Mouse (Mus musculus): ENCODE results near the gene Rabep1.
"Not testable (repeated sequence)": the region's sequence is repeated elsewhere in the genome, so short reads cannot be mapped to it uniquely, and the experiment has no call there.

Gene Rabep1

GRCm38 (mm10) chr11:70828975-70829615 lies 15.5 kb upstream of the Rabep1 start:
- in situ Hi-C loops (cut with MboI, MseI): loop anchor here (10.0 kb wide), 1 partner anchor 54 kb away; no protein-coding TSS in a partner anchor

DNA sequence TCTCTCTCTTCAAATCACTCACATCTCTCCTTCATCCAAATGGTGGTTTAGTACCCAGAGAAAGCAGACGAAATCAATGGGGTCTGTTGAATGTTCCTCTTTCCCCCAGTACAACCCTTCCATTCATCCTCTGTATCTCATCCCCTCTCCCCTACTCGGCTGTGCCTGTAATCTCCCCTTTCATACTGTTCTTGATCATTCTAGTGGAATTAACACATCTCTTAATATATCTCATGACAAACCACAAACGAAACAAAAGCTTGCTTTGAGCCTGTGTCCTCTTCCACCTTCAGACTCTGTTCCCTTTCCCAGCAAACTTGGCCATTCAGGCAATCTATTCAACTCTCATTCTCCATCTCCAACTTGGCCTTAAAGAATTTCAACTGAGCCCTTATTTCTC lies 13.4 kb upstream of the Rabep1 start:
- in situ Hi-C loops (cut with MboI, MseI): no loop called here

DNA sequence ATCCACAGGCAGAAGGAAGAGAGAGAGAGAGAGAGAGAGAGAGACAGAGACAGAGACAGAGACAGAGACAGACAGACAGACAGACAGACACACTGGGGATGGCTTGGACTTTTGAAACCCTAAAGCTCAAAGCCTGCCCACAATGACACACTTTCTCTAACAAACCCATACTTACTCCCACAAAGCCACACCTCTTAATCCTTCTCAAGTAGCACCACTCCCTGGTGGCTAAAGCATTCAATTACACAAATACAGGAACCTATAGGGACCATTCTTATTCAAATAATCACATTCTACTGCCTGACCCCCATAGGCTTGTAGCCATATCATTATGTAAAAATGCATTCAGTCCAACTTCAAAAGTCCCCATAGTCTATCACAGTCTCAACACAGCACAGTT lies 11.2 kb upstream of the Rabep1 start:
- in situ Hi-C loops (cut with MboI, MseI): no loop called here

DNA sequence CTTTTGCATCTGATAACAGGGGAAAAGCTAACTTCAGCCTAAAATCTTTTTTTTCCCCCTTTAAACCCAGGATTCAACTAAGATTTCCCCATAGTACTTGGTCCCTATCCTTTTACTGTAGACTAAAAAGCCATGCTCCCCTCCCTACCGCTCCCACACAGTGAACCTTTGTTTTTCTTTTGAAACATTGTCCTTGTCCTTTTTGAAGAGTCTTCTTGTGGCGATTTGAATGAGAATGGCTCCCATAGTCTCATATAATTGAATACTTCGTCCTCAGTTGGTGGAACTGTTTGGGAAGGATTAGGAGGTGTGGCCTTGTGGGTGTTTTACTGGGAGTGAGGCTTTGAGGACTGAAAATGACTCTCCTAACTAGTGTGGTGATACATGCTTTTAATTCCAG lies 10.7 kb upstream of the Rabep1 start:
- in situ Hi-C loops (cut with MboI, MseI): no loop called here

DNA sequence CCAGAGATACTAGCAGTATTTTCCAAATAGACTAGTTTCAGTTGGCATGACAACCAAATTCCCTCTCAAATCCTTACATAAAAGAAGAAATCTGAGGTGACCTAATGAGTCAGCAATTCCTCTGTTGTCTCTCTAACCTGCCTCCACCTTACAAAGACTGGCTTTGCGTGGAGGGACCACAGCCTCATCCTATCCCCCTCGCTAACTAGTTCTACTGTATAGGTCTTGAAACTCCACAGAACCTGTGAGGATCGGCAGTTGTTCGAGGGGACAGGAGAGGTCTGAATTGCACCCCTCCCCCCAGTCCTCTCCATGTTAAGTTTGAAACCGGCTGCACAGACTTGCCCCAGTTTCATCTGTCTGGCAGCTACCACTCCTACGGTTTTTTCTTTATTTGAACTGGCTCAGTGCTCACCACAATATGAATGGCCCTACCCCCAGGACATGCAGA lies 9.2 kb upstream of the Rabep1 start:
- in situ Hi-C loops (cut with MboI, MseI): no loop called here

DNA sequence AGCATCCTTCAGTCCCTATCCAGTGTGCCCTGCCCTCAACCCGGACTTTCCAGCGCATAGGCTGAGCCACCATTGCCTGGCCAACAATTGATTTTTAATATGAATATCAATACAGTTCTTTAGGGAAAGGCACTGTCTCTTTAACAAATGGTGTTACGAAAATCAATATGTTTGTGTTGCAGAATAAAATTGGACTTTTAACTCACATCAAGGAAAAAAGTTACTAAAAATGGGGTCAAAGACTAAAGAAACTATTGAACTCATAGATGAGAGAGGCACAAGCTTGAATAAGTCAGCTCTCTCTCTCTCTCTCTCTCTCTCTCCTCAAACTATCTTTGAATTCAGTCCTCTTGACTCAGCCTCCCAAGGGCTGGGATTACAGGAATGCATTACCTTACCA lies 7.5 kb upstream of the Rabep1 start:
- in situ Hi-C loops (cut with MboI, MseI): no loop called here

DNA sequence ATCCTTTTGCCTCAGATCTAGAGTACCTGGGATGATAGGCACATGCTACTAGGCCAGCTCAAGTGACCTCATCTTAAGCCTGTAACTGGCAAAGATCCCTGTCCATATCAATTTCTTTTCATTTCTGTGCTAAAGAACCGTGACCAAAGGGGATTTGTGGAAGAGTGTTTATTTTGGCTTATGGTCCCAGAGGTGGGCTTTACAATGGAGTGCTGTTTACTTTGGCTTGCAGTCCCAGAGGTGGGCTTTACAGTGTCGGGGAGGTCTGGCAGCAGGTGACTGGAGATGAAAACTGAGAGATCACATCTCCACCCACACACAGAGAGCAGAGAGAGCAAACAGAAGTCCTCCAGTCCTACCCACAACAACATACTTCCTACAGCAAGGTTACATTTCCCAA lies 6.0 kb upstream of the Rabep1 start:
- in situ Hi-C loops (cut with MboI, MseI): no loop called here

DNA sequence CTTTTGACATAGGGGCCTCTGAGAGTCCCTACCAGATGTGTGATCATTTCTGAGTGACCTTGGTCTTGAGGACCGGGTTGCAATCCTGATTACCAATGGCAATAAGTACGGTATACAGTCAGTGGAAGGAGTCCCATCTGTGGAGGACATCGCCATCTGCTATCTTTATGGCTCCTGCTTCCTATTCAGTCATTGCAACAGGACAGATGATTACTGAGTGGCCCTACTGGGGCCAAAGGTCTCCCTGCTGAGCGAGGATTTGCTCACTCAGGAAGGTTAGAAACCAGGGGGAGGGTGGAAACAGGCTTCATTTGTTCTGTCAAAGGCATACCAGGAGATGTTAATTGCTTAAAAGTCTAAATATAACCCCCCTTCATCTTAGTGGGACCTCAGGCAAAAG lies 1.6 kb upstream of the Rabep1 start:
- in situ Hi-C loops (cut with MboI, MseI): loop anchor here (5.0 kb wide), 1 partner anchor 41 kb away; no protein-coding TSS in a partner anchor

DNA sequence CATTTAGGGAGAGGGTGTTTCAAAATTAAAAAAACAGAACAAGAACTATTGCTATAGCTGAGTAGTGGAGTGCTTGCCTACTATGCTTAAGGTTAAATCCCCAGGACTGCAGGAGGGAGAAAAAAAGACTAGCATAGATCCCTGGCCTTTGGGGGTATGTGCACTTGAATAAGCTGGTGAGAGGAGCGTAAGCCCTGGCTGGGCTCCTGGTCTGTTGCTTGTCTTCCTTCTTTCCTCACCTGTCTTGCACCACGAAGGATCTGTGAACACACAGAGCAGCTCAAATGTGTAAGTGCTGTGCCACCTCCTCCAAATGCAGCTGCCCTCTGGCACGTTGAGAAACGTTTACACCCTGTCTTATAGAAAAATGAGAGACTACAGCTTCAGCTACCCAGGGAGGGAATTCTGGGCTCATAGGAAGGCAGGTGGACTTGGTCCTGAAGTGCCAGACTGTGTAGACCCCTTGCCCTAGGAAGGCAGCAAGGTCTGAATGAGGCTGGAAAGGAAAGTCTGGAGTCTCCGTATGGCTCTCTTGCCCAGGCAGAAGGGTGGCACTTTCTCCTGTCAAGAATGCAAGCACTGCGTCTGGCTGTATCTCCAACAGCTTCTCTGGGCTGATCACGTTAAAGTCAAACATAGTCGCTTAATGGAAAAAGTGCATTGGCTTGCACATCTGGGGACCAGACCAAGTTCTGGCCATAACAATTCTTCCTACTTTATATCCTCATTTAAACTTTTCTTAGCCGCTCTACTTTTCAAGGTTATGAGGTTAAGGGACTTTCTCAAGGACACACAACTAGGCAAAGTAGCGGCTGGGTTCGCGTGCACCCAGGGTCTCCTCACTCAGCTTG lies 652 bp upstream of the Rabep1 start:
- in situ Hi-C loops (cut with MboI, MseI): loop anchor here (5.0 kb wide), 1 partner anchor 42 kb away; no protein-coding TSS in a partner anchor

- in situ Hi-C loops (cut with MboI, MseI): no loop called here
Measured at GRCm38 (mm10) chr11:70845457-70845978, 940 bp downstream of the Rabep1 start.

DNA sequence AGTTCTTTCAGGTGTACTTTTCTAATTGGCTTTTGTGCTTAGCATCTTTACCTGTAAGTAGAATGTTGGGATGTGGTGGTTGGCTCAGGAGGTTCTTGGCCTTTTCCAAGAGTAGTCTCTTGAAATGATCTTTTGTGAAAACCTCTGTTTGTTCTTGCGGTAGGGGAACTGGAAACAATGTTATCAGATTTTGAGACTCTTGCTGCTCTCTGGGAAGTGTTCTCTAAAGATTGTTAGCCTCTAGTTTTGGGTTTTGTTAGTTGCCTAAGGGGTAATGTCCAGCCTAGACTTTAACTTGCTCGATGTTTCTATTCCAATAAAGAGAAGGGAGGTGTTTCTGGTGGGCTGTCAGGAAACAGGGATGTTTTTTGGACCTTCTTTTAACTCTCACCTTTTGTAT lies 1.5 kb downstream of the Rabep1 start:
- in situ Hi-C loops (cut with MboI, MseI): no loop called here

DNA sequence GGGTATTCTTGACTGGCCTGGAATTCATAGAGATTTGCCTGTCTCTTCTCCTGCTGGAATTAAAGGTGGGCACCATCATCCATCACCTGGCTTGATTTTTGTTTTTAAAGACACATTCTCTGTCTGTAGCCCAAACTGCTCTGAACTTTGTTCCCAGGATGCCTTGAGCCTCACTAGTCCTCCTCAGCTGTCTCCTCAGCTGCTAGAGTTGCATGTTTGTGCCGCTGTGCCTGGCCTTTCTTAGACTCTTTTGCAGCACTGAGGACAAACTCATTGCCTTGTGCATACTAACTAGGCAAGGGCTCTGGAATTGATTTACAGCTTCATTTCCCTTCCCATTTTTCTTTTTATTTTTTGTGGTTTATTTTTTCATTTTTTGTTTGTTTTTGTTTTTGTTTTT lies 15.8 kb downstream of the Rabep1 start:
- in situ Hi-C loops (cut with MboI, MseI): no loop called here

DNA sequence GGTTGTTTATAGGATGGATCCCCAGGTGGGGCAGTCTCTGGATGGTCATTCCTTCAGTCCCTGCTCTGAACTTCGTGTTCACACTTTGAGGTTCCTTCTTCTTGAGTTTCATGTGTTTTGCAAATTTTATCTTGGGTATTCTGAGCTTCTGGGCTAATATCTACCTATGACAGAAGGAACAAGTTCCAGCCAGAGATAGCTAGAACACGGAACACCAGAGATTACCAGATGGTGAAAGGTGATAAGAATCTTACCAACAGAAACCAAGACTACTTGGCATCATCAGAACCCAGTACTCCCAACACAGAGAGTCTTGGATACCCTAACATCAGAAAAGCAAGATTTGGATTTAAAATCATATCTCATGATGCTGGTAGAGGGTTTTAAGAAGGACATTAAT lies 18.6 kb downstream of the Rabep1 start:
- in situ Hi-C loops (cut with MboI, MseI): not testable (repeated sequence)

DNA sequence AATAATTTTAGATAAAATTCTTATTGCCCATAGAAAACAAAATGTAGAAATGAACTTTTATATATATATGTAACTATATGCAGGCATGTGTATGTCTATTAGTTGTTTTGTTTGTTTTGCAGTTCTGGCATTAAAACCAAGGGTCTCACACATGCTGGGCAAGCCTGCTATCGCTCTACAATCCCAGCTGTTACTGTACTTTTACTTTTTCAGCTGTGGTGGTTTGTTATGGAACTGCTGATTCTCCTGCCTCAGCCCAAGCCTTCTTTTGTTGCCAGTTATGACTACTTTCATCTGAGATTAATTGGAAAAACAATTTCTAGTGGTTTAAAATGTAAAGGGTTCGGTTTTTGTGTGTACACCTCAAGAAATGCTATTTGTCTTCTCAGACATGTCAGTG lies 20.6 kb downstream of the Rabep1 start:
- in situ Hi-C loops (cut with MboI, MseI): no loop called here

GRCm38 (mm10) chr11:70869263-70869662 lies 24.7 kb downstream of the Rabep1 start:
- in situ Hi-C loops (cut with MboI, MseI): no loop called here

DNA sequence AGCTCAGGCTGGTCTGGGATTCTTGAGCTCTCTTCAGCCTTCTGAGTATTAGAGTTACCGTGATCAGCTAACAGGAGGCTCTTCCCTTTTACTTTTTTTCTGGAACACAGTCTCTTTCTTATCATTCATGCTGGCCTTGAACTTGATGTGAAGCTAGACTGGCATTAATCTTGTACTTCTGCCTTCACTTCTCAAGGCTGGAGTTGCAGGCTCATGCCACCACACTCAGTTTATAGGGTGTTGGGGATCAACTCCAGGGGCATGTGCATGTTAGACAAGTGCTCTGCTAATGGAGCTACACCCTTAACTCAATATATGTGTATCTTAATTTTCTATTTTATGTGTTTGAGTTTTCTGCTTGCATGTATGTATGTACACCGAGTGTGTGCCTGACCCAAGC lies 25.2 kb downstream of the Rabep1 start:
- in situ Hi-C loops (cut with MboI, MseI): no loop called here

GRCm38 (mm10) chr11:70870407-70870806 lies 25.8 kb downstream of the Rabep1 start:
- in situ Hi-C loops (cut with MboI, MseI): no loop called here

- in situ Hi-C loops (cut with MboI, MseI): no loop called here
Measured at GRCm38 (mm10) chr11:70871110-70871509, 26.5 kb downstream of the Rabep1 start.

DNA sequence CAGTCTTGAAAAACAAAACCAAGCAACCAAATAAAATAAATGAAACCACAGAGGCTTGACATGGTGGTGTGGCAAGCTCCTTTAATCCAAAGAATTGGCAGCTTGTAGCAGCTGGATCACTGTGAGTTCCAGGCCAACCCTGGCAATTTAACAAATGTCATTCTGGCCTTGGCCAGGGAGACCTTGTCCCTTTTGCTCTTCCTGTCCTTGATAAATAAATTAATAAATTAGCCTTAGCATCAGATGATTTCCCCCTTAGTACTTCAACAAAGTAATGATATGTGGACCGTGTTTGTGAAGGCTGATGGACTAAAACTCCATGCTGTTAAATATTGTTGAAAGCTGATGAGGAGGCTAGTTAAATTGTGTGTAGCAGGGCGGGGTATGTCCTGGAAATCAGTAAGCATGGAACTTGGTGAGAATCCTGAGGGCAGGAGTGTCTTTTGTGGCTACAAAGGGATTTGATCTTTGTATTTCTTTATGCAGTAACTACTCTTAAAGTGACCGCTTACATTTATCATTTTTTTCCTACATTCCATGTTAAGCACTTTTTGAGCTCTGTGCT lies 27.3 kb downstream of the Rabep1 start:
- in situ Hi-C loops (cut with MboI, MseI): no loop called here

GRCm38 (mm10) chr11:70873846-70874613 lies 29.5 kb downstream of the Rabep1 start:
- in situ Hi-C loops (cut with MboI, MseI): no loop called here

DNA sequence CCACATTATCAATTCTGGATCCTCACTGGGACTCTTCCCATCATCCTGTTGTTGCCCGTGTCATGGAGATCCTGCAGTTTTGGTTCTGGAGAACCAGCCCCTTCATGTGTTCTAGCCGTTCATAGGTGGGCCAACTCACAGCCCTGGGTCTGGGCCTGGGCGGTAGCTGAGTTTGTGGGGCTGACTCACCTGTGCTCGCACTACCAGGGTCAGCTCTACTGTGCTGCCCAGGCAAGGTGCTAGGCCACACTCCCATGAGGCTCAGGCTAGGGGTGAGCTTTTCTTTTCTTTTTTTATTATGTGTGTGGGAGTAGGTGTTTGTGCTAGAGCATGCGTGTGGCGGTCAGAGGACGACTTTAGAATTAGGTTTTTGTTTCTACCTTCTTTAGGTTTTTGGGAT lies 33.1 kb downstream of the Rabep1 start:
- in situ Hi-C loops (cut with MboI, MseI): no loop called here

All from T-helper 2 cell (primary cell).